Mouse (Mus musculus): ENCODE results near the gene Akap11. TPM values are rescaled to one million over a fixed set of nuclear protein-coding genes. Genes with fewer than 3 reads are reported as not detected.

The Akap11 gene
- total RNA-seq, 2 experiments from 2014 or later = 28.8 to 34.4 TPM

GRCm38 (mm10) chr14:78530256-78530655 is 6.4 kb downstream of the Akap11 start:
- no peak for DNase-seq (ENCODE audit: low spot score)
- intact Hi-C loops (cut with DNase I) = no loop called here

GRCm38 (mm10) chr14:78528461-78529425 is 7.9 kb downstream of the Akap11 start:
- intact Hi-C loops (cut with DNase I) = no loop called here
- no peak for DNase-seq (ENCODE audit: low spot score)

GRCm38 (mm10) chr14:78526907-78527306 is 9.7 kb downstream of the Akap11 start:
- DNase-seq (ENCODE audit: low spot score) = no peak
- intact Hi-C loops (cut with DNase I) = no loop called here

- DNase-seq (ENCODE audit: low spot score) = no peak
- intact Hi-C loops (cut with DNase I) = no loop called here
Measured at GRCm38 (mm10) chr14:78526475-78526874, 10.1 kb downstream of the Akap11 start.

DNA sequence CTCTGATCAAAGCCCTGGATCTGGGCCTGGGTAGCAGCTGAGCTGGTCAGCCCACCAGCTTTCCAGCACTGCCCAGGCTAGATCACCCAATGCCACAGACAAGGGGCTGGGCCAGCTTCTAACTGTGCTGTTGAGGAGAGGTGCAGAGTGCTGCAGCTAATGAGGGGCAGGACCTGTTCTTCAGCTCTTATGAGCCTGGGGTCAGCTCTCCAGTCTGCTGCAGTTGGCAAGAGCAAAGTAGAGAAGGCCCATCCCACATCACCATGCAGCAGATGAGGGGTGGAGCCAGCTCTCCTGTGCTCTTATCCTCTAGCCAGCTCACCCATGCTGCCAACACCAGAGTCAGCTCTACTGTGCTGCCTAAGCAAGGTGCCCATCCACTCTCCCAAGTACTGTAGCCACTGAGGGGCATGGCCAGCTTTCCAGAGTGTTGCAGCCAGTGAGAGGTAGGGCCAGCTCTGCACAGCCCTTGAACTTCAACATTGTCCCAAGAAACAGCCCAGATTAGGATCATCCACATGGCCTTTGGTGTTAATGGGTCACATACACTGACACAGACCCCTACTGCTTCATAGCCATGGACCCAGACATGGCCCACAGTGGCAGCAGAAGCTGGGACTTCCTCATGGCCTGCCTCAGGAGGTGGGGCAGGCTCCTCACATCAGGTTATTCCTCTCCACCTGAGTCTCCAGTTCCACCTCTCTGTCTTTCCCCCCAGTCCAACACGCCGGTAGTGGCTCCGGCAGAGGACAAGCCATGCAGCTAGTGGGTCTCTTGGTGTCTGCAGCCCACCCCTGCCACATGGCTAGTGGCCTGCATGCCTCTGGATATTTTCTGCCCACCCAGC is 10.8 kb downstream of the Akap11 start:
- intact Hi-C loops (cut with DNase I) = no loop called here
- no peak for DNase-seq (ENCODE audit: low spot score)

- intact Hi-C loops (cut with DNase I) = no loop called here
- DNase-seq (ENCODE audit: low spot score) = no peak
Measured at GRCm38 (mm10) chr14:78525059-78525458, 11.5 kb downstream of the Akap11 start.

- intact Hi-C loops (cut with DNase I) = no loop called here
- no peak for DNase-seq (ENCODE audit: low spot score)
Measured at GRCm38 (mm10) chr14:78510713-78511112, 25.9 kb downstream of the Akap11 start.

DNA sequence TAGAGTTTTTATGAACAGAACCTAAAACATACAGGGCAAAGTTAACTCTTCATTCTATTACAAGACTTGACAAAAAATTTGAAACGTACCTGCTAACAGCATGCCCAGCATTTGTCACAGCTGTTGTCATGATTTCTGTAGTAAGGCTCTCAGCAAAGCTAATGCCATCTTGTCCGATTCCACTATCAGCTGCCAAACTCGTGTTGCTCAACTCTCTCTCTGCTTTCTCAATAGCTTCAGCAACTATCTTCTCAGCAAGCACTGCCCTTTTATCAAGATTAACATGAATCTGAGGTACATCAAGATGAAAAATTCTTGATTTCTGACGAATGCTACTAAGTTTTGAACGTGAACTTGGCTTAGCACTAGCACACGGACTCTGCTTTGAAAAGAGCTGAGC is 26.8 kb downstream of the Akap11 start:
- no peak for DNase-seq (ENCODE audit: low spot score)
- intact Hi-C loops (cut with DNase I) = no loop called here

DNA sequence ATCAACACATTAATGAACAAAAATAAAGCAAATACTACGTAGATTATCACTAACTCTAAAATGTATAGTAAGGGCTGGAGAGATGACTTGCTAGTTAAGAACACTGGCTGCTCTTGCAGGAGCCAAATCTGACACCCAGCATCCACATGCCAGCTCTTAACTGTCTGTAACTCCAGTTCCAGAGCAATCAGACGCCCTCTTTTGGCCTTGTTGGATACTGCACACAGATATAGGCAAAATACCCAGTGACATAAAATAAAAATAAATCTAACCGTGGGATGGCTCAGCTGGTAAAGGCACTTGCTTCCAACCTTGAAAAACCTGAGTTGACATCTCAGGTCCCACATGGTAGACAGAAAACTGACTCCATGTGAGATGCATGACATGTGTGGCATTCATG is 36.0 kb downstream of the Akap11 start:
- no peak for DNase-seq (ENCODE audit: low spot score)
- intact Hi-C loops (cut with DNase I) = no loop called here

DNA sequence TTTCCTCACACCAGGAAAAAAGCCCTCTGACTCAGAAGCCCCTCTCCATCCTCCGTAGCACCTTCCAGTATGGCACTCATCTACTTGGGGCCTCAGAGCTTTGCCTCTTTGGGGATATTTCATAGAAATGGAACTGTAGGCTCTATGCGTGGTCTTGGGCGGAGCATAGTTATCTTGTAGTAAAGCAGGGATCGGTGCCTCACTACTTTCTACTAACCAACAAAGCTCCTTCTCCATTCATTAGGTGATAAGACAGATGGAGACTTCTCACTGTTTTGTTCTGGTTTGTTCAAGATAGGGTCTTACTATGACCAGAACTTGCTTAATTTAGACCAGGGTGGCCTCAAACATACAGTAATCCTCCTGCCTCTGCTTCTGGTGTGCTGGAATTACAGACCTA is 39.9 kb downstream of the Akap11 start:
- intact Hi-C loops (cut with DNase I) = no loop called here
- no peak for DNase-seq (ENCODE audit: low spot score)

DNA sequence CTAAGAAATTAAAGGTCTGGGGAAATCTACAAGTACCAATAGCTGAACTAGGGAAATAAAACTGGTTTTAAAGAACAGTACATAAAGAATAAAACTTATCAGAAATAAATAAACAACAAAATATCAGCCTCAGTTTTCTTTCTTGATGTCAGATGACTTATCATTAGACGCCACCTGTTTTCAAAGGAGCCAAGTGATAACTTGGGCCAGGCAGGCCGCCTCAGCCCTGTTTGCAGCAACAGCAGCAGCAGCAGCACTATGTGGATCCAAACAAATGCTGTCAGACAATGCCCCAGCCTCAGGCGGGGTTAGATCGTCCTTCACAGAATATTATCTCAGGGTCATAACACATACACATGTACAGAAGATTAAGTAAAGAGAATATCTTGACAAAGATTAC is 41.4 kb downstream of the Akap11 start:
- intact Hi-C loops (cut with DNase I) = no loop called here
- no peak for DNase-seq (ENCODE audit: low spot score)

- intact Hi-C loops (cut with DNase I) = no loop called here
- no peak for DNase-seq (ENCODE audit: low spot score)
Measured at GRCm38 (mm10) chr14:78492602-78493001, 44.0 kb downstream of the Akap11 start.

DNA sequence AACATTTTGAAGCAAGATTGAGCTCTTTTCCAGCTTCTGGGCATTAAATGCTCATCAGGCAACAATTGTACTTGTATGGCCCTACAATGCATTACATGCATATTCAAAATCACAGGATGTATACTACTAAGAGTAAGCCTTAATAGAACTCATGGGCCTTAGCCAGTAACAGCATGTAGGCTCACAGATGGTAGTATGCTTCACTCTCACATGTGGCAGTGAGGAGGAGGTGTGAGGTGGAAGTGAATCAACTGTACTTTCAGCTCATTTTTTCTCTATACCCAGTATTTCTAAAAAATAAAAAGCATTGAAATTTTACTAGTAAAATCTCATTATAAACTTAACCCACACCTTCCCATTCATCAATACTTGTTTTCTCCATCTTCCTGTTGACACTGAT is 45.2 kb downstream of the Akap11 start:
- intact Hi-C loops (cut with DNase I) = no loop called here

DNA sequence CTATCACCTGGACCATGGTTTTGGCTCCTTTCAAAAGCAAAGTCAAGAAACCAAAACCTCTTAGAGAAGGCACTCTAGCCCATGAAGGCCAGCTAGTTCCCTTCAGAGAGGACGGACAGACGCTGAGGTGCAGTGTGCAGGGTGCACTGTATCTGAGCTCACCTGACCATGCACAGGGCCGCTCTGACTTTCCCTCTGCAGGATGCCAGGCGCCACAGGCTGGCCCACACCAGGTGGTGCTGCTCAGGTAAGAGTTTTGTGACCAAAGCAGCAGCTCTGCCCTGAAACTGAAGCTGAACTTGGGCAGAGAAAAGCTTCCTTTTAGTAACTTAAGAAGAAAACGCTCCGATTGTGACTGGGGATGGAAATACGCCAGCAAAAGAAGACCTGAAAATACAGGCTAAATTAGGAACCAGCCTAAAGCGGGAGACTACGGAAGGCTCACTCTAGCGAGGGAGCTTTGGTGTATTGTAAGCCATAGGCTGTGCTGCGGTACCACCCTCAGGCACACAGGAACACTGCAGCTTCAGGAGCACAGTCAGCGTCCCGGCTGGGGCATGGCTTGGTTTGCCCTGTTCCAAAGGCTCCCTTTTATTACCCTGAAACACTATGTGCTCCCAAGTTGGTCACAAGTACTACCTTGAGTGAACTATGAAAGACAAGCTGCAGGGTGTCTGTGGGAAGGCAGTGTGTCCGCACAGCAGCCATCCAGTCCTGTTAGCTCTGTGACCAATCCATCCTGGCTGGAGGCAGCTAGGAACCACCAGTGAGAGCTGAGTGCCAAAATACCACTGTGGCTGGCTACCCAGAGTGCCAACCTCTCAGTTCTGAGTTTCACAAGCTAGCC is 54.0 kb downstream of the Akap11 start:
- intact Hi-C loops (cut with DNase I) = loop anchor here (2.0 kb wide), 1 partner anchor 196 kb away; no protein-coding TSS in a partner anchor
- no peak for DNase-seq (ENCODE audit: low spot score)

More for the DNA sequence above, 45.2 kb downstream of the Akap11 start:
- no peak for DNase-seq (ENCODE audit: low spot score)

DNA sequence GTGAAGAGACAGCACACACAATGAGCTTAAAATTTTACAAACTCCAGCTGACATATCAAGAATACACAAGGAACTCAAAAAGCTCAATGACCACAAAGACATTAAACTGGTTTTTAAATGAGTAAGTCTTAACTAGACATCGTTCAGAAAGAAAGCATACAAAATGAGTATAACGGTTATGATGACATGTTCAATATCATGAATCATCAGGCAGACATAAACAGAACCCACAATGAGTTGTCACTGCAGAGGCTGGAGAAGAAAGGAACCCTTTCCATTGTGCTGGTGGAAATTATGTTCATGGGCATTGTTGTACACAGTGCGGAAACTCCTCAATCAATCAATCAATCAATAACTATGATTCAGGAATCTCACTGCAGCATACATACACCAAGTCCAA is 62.5 kb downstream of the Akap11 start:
- intact Hi-C loops (cut with DNase I) = no loop called here

DNA sequence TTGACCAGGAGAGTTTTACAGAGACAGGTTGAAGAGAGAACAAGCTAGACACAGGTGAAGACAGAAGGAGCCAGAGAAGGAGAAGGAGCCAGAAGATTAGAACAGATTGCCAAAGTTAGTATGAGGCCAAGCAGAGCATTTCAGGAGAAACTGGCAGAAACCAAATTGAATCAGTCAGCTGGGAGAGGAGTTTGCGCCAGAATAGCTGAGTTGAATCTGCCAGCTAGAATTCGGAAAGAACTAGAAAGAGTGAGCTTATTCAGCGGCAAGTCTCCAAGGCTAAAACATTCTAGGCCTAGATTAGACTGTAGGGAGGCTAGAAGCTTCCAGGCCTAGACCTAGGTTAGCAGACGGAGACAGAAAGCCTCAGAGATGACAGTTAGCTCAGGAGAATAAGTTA is 65.9 kb downstream of the Akap11 start:
- intact Hi-C loops (cut with DNase I) = no loop called here
- DNase-seq (ENCODE audit: low spot score) = no peak

More for the DNA sequence above, 62.5 kb downstream of the Akap11 start:
- no peak for DNase-seq (ENCODE audit: low spot score)

- no peak for DNase-seq (ENCODE audit: low spot score)
- intact Hi-C loops (cut with DNase I) = no loop called here
Measured at GRCm38 (mm10) chr14:78468991-78469390, 67.6 kb downstream of the Akap11 start.

DNA sequence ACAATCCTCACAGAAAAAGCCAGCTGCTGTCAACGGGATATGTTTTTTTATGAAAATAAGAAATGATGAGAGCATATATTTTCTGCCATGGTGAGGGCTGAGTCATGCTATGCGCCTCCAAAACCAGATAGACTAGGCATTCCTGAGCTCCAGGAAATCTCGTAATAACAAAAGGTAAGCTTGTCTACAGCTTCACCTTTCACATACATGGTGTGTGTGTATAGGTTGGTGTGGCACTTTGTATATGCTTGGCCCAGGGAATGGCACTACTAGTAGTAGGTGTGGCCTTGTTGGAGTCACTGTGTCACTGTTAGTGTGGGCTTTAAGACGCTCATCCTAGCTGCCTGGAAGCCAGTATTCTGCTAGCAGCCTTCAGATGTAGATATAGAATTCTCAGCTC is 68.6 kb downstream of the Akap11 start:
- intact Hi-C loops (cut with DNase I) = no loop called here
- no peak for DNase-seq (ENCODE audit: low spot score)

DNA sequence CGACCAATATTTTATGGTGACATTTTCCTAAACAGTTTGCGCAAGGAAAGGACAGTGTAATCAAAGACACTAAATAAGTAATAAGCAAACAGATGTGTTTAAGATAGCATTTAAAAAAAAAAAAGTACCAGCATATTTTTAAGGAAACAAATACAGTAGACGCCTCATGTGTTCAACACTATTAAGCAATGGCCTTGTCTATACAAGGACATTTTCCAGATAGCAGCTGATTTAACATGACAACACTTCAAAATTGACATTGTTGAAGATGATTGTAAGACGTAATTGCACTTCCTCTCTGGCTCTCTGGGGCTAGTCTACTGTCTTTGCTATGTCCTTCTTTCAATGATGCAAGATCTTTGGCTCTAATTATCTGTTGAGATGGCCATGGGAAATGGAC is 72.3 kb downstream of the Akap11 start:
- no peak for DNase-seq (ENCODE audit: low spot score)
- intact Hi-C loops (cut with DNase I) = no loop called here

DNA sequence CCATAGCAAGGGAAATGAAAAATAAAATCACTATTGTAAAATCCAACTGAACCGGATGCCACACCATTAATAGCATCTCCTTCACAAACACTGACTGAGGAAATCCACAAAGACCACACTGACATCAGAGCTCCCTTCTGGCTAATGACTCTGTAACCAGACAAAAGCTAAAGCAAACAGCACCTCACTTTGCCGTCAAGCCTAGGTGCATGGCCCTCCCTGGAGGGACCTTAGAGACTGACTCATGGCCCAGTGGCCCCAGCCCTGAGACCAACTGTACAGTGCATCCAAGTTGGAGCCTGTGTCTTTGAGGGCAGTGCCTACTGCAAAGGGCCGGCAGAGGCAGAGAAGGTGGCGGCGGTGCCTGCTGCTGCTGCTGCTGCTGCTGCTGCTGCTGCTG is 77.5 kb downstream of the Akap11 start:
- DNase-seq (ENCODE audit: low spot score) = no peak
- intact Hi-C loops (cut with DNase I) = no loop called here
